Mouse (Mus musculus) neural tube, embryonic 11.5 days (tissue): ENCODE results near the gene Map3k14. TPM values are rescaled to one million over a fixed set of nuclear protein-coding genes. Genes with fewer than 3 reads are reported as not detected.
A peak's percentile ranks its signal among the peaks of the same experiment; 100 is the strongest.

Experiments
- ATAC-seq: fragments of 200-750 bp; cut with Nextera tagmentation; 2 replicates; pipeline ENCODE4 v1.8.0; 2017; ENCODE audit warnings: moderate number of reproducible peaks, mild to moderate bottlenecking, moderate TSS enrichment, moderate library complexity; ENCODE audit not compliant: insufficient read depth, low FRiP score, low TSS enrichment
- DNase-seq: peaks from one replicate; pipeline ENCODE4 v3.0.0-alpha.2; 2015; ENCODE audit warnings: low spot score
- H3K27ac ChIP-seq: fragments of 300-500 bp; sonication (generic); 2 replicates; pipeline ENCODE4 v1.5.1; 2014; ENCODE audit warnings: low read depth, mild to moderate bottlenecking, low read length
- H3K27me3 ChIP-seq: fragments of 300-500 bp; sonication (generic); 2 replicates; pipeline ENCODE4 v1.6.1; 2014; ENCODE audit warnings: mild to moderate bottlenecking, low read length, mixed read lengths; ENCODE audit not compliant: control insufficient read depth, insufficient read depth
- H3K36me3 ChIP-seq: fragments of 300-500 bp; sonication (generic); 2 replicates; pipeline ENCODE4 v1.6.1; 2014; ENCODE audit warnings: mild to moderate bottlenecking, low read length, moderate library complexity, mixed read lengths; ENCODE audit not compliant: control insufficient read depth, insufficient read depth
- H3K4me1 ChIP-seq: fragments of 300-500 bp; sonication (generic); 2 replicates; pipeline ENCODE4 v1.6.1; 2014; ENCODE audit warnings: low read length, mixed read lengths; ENCODE audit not compliant: control insufficient read depth, insufficient read depth
- H3K4me2 ChIP-seq: fragments of 300-500 bp; sonication (generic); 2 replicates; pipeline ENCODE4 v1.6.1; 2014; ENCODE audit warnings: low read depth, mild to moderate bottlenecking, moderate library complexity
- H3K4me3 ChIP-seq: fragments of 300-500 bp; sonication (generic); 2 replicates; pipeline ENCODE4 v1.5.1; 2014; ENCODE audit warnings: low read depth, low read length
- H3K9ac ChIP-seq: fragments of 300-500 bp; sonication (generic); 2 replicates; pipeline ENCODE4 v1.6.1; 2014; ENCODE audit warnings: mild to moderate bottlenecking, low read length
- H3K9me3 ChIP-seq: fragments of 300-500 bp; sonication (generic); 2 replicates; pipeline ENCODE4 v1.6.1; 2016; ENCODE audit warnings: low read length; ENCODE audit not compliant: control insufficient read depth
- WGBS: fragments of 180-500 bp; shearing (Covaris S2); extraction: QIAGEN DNeasy Blood & Tissue Kit; methylation state at CpG from one replicate; pipeline ENCODE4 v1.1.7; 2014; 5-methylcytosine and 5-hydroxymethylcytosine counted together
- polyA plus RNA-seq: library from polyadenylated mRNA; unstranded; fragments of >200 nt; fragmentation: Nextera tagmentation; extraction: Ambion mirVana; gene quantifications from 2 replicates; pipeline ENCODE4 v1.2.1, GENCODE M21; 2014

Gene Map3k14
- polyA plus RNA-seq, 1 experiment from 2014 or later, result 2.5 TPM

DNA sequence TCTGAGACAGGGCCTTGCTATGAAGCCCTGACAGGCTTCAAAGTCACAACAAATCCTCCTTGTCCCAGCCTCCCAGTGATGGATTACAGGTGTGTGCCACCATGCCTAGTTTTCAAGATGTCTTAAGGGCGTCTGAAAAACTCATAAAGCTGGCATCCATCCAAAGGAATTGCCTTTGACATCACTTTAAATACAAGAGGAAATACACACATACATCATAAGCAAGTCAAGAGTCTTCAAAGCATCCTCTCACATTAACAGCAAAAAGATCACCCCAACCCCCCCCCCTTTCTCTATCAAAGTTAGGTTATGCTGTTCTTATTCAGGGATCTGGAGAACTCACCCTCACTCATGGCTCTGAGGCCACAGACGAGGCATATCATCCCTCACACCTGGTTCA lies 1.4 kb downstream of the Map3k14 start:
- ATAC-seq (no peak), DNase-seq (no peak)
- Histone ChIP-seq H3K4me1 (peaks cover 27% of the 10 kb centered on the region), H3K27ac (no peak overlapping the region), H3K4me3 (no peak overlapping the region), H3K4me2 (peak overlapping the region; percentile 89), H3K9ac (no peak overlapping the region), H3K27me3 (no peaks in the 10 kb centered on the region), H3K9me3 (no peaks in the 10 kb centered on the region), H3K36me3 (no peaks in the 10 kb centered on the region)
- WGBS, result 62% methylated on average over 2 of the region's 2 CpGs

DNA sequence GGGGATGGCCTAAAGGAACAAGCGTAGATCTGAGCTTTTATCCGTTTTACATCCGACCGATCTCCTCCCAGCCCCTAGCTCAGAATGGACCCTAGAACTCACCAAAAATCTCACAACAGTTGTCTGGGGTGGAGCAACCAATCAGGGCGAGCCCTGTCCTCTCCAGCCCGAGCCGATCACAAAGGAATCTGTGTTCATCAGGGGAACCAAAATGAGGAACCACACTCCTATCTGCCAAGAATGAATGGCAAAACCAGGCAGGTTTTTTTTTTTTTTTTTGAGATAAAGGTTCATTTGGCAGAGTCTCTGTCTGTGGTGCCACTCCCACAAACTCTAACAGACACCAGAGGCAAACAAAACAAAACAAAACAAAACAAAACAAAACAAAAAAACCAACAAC lies 2.1 kb downstream of the Map3k14 start:
- ATAC-seq (no peak), DNase-seq (no peak)
- H3K36me3 ChIP-seq, result no peaks in the 10 kb centered on the region
- no peak overlapping the region for H3K9ac ChIP-seq
- H3K4me3 ChIP-seq, result no peak overlapping the region
- 68% methylated on average over 7 of the region's 7 CpGs for WGBS
- H3K4me1 ChIP-seq, result peaks cover 27% of the 10 kb centered on the region
- H3K9me3 ChIP-seq, result no peaks in the 10 kb centered on the region
- no peaks in the 10 kb centered on the region for H3K27me3 ChIP-seq
- H3K4me2 ChIP-seq, result no peak overlapping the region
- no peak overlapping the region for H3K27ac ChIP-seq

DNA sequence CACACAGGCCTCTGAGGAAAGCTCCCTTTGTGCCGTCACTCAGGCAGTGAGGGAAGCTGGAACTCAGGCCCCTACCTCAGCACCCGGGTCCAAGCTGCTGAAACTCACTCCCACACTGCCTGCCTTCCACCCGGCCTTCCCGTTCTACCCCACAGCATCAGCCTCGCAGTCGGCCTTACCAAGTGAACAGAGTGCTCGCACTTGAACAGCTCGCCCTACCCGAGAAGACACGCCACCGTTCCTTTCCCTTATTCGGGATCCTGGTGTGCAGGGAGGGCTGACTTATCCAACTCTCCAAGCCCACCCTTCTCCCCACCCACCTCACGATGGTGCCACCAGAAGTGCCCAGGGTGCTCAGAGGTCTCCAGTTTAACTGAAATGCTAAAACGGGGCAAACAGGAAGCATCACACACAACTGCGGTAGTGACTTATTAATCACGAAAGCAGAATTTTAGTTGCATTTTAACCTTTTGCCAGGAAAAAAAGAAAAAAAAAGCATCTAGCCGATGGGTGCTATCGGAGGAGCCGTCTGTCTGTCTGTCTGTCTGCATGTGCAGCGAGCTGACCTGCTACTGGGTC lies 2.8 kb downstream of the Map3k14 start:
- Histone ChIP-seq H3K9me3 (no peaks in the 10 kb centered on the region), H3K4me2 (0 out of 2 replicates have a peak overlapping the region, but pooled peaks have one; percentile 5), H3K4me3 (no peak overlapping the region), H3K27me3 (no peaks in the 10 kb centered on the region), H3K4me1 (peaks cover 27% of the 10 kb centered on the region), H3K9ac (peak overlapping the region; percentile 42), H3K36me3 (no peaks in the 10 kb centered on the region), H3K27ac (no peak overlapping the region)
- DNase-seq, result no peak
- WGBS, result 83% methylated on average over 20 of the region's 20 CpGs
- no peak for ATAC-seq

DNA sequence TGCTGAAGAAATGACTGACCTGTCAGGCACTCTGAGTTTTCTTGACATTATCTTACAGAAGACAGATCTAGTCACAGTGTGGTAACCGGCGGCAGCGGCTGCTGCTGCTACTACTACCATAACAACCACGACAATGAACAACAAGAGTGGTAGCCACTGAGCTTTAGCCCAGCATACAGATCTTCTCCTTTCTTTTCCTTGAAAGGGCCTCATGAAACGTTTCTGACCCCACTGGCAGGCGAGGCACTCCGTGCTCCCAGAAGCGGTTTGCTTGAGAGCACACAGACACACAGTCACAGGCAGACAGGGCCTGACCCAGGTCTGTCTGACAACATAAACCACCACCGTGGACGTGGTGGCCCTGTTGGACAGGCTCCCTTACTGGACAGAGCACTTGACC lies 3.7 kb downstream of the Map3k14 start:
- no peak overlapping the region for H3K4me3 ChIP-seq
- ATAC-seq (no peak), DNase-seq (no peak)
- H3K9ac ChIP-seq, result peak overlapping the region; percentile 1; the same call in 1 of the 2 replicates
- H3K36me3 ChIP-seq, result no peaks in the 10 kb centered on the region
- WGBS, result 41% methylated on average over 10 of the region's 10 CpGs
- H3K27me3 ChIP-seq, result no peaks in the 10 kb centered on the region
- no peak overlapping the region for H3K27ac ChIP-seq
- H3K9me3 ChIP-seq, result no peaks in the 10 kb centered on the region
- H3K4me2 ChIP-seq, result no peak overlapping the region
- peaks cover 27% of the 10 kb centered on the region for H3K4me1 ChIP-seq

DNA sequence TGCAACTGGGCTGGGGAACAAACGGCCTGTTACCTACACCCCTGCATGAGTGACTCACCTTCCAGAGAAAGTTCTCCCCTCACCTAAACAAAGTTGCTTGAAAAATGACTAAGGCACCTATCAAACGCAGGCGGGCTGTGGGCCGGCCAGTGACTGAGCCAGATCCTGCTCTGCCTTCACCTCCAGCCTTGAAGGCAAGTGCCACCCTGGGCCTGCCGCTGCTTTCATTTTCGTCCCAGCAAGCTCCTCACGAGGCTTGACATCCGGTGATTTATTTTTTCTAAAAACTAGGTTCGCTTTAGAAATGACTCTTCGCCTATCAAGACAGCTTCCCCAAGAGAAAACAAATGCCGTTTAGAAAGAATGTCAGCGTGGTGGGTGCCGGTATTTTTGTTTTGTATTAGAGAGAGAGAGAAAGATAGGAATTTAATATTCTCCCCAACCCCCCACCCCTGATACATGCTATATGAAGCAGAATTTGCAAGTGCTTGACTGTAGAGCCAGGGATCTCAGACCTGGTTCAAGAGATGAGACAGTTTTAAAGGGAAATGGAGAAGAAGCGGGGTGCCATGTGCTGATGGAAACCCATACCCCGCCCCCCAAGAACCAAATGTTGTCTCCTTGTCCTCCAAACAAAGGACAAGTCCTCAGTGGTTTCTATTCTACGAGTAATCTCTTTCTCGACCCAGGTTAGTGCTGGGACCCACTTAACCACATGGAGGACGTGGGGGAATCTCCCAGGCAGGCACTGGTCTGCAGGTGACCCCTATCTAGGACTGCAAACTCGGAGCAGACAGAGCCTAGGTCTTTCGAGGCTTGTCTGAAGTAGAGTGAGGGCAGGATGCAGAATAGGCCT lies 4.6 kb downstream of the Map3k14 start:
- Histone ChIP-seq H3K27me3 (no peaks in the 10 kb centered on the region), H3K4me3 (no peak overlapping the region), H3K4me2 (no peak overlapping the region), H3K36me3 (no peaks in the 10 kb centered on the region), H3K4me1 (peaks cover 27% of the 10 kb centered on the region), H3K9ac (no peak overlapping the region), H3K9me3 (no peaks in the 10 kb centered on the region), H3K27ac (no peak overlapping the region)
- ATAC-seq (no peak), DNase-seq (no peak)
- WGBS, result 64% methylated on average over 20 of the region's 20 CpGs

DNA sequence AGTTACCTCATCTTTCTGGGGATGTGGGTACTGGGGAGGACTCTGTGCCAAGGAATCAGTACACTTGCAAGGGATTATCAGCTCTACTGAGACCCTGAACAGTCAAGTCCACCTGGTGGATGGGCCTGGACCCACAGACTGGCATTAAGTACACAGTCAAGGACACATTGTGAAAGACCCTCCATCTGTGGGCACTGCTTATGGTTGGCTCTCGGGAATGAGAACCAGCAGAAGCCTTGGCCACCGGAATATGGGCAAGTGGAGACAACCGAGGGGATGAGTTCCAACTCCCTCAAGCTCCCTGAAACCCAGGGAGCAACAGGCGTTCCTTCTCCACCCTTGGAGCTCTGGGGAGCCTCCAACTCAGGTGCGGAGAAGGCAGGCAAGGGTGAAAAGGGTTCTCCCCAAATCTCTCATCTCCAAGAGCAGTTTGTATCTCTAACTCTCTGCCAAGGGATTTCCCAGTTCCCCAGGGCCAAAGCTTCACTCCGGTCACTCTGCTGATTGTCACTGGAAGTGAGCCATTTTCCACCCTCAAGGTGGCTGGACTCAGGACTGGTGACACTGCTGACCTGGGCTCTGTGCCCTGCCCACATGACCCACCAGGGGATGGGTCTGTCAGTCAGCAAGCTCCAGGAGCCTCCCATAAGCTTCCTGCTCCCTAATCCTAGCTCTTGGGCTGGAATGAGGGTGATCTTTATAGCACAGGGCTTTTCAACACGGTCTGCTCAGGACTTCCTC lies 5.4 kb downstream of the Map3k14 start:
- no peak overlapping the region for H3K27ac ChIP-seq
- H3K4me3 ChIP-seq, result no peak overlapping the region
- WGBS, result 82% methylated on average over 7 of the region's 7 CpGs

DNA sequence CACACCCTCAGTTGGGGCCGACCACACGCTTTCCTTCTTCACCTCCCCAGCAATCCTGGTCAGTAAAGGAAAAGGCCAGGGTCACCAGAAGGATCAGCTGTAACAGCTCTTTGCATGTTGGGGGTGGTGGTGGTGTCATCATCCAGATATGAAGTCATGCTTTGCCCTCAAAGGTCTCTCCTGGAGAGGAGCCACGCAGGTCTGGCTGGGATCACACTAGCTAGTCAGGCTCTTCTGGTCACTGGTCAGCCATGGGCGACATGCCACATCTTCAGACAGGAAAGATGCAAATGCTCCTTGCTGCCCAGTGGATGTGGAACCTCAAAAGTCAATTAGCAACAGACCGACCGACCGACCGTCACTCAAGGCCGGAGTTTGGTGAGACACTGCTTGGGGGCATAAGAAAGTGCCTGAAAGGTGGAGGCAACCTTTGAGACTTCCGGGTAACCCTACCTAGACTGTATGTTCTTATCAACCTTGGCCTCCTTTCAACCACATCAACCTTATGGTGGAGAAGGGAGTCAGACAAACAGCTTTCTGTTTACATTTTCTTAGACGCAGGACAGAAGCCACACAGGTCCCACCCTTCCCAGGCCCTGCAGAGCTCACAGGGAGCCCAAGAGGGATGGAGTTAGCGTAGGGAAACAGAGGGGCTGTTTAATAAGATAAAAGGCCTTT lies 6.6 kb downstream of the Map3k14 start:
- H3K27me3 ChIP-seq, result no peaks in the 10 kb centered on the region
- WGBS, result 88% methylated on average over 12 of the region's 12 CpGs
- ATAC-seq, result no peak
- H3K4me2 ChIP-seq, result no peak overlapping the region
- H3K4me1 ChIP-seq, result peaks cover 16% of the 10 kb centered on the region
- no peaks in the 10 kb centered on the region for H3K36me3 ChIP-seq
- no peaks in the 10 kb centered on the region for H3K9me3 ChIP-seq
- H3K9ac ChIP-seq, result no peak overlapping the region
- no peak overlapping the region for H3K27ac ChIP-seq
- no peak overlapping the region for H3K4me3 ChIP-seq
- DNase-seq, result no peak

More for the DNA sequence above, 5.4 kb downstream of the Map3k14 start:
- Histone ChIP-seq H3K27me3 (no peaks in the 10 kb centered on the region), H3K9me3 (no peaks in the 10 kb centered on the region), H3K9ac (no peak overlapping the region), H3K4me2 (no peak overlapping the region), H3K36me3 (no peaks in the 10 kb centered on the region), H3K4me1 (peaks cover 27% of the 10 kb centered on the region)
- DNase-seq (no peak), ATAC-seq (no peak)

DNA sequence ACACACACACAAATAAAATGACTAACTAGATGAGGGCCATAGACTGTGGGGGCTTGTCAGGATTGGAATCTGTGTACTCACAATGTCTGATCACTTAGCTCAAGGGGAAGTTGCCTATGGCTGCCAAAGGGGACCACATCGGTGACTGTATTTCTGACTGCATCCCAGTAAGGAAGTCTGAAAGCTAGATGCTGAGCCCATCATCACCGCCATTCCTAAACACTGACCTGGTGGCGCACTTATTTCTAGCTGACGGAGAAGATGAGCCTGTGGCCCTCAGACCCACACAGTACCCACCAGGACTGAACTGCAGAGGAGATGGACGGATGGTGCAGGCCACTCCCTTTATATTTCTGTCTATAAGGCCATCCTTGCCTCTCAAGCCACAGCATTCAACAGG lies 7.2 kb downstream of the Map3k14 start:
- H3K4me3 ChIP-seq, result no peak overlapping the region
- ATAC-seq, result no peak
- 95% methylated on average over 5 of the region's 5 CpGs for WGBS

More for the DNA sequence above, 7.2 kb downstream of the Map3k14 start:
- H3K27ac ChIP-seq, result no peak overlapping the region
- H3K4me1 ChIP-seq, result peaks cover 15% of the 10 kb centered on the region
- no peak overlapping the region for H3K4me2 ChIP-seq
- no peaks in the 10 kb centered on the region for H3K27me3 ChIP-seq
- no peak overlapping the region for H3K9ac ChIP-seq
- H3K9me3 ChIP-seq, result no peaks in the 10 kb centered on the region
- H3K36me3 ChIP-seq, result no peaks in the 10 kb centered on the region
- DNase-seq, result no peak
